Mouse (Mus musculus): ENCODE data around the gene Med28. TPM values are rescaled to one million over a fixed set of nuclear protein-coding genes. Genes with fewer than 3 reads are reported as not detected.

The Med28 gene
- total and polyA plus RNA-seq, 2 experiments from 2014 or later = 78.3 to 136 TPM

DNA sequence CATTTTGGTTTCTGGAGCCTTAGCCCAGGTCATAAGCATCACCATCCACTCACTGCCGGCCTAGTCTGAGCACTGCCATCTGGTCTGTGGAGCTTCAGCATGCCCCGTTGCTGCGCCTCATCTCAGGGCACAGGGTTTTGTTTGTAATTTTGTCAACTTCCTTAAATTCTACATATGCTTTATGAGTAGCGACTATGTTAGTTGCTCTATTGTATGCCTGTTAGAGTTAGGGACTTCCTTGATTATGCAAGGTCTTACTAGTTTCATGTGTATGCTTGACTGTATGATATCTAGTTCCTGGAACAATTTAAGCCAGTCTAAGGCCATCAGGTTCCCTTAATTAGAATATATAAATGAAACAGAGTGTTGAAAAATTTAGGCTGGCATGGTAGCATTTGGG is 6.3 kb downstream of the Med28 start:
- peaks cover 1% of the 10 kb centered on the region; the same call in 1 of the 2 replicates for H3K4me1 ChIP-seq (ENCODE audit: control insufficient read depth, insufficient read depth)
- TF ChIP-seq EP300 (IDR thresholded peaks at IDR 0.05; ENCODE audit: low read depth) = no peak
- 88% methylated on average over 4 of the region's 4 CpGs for WGBS
- H3K4me2 ChIP-seq (ENCODE audit: low read depth, low read length) = no peak overlapping the region
- DNase-seq (ENCODE audit: low spot score) (no peak), ATAC-seq (ENCODE audit: insufficient read depth, low read depth) (no peak)
- no peak overlapping the region for H3K4me3 ChIP-seq (ENCODE audit: low read depth, low read length)
- peaks cover 60% of the 10 kb centered on the region for H3K36me3 ChIP-seq (replicated peaks; ENCODE audit: control insufficient read depth, insufficient read depth, low read length)
- no peaks in the 10 kb centered on the region for H3K27me3 ChIP-seq (ENCODE audit: control insufficient read depth, insufficient read depth, low read length)
- H3K9me3 ChIP-seq (replicated peaks; ENCODE audit: control insufficient read depth, low read length) = no peaks in the 10 kb centered on the region
- no peak overlapping the region for H3K27ac ChIP-seq (ENCODE audit: low read depth)
- H3K9ac ChIP-seq (replicated peaks; ENCODE audit: low read depth, low read length) = no peak overlapping the region

- peak; percentile 8 for DNase-seq (ENCODE audit: low spot score)
Measured at GRCm38 (mm10) chr5:45529696-45530095, 9.7 kb downstream of the Med28 start.

DNA sequence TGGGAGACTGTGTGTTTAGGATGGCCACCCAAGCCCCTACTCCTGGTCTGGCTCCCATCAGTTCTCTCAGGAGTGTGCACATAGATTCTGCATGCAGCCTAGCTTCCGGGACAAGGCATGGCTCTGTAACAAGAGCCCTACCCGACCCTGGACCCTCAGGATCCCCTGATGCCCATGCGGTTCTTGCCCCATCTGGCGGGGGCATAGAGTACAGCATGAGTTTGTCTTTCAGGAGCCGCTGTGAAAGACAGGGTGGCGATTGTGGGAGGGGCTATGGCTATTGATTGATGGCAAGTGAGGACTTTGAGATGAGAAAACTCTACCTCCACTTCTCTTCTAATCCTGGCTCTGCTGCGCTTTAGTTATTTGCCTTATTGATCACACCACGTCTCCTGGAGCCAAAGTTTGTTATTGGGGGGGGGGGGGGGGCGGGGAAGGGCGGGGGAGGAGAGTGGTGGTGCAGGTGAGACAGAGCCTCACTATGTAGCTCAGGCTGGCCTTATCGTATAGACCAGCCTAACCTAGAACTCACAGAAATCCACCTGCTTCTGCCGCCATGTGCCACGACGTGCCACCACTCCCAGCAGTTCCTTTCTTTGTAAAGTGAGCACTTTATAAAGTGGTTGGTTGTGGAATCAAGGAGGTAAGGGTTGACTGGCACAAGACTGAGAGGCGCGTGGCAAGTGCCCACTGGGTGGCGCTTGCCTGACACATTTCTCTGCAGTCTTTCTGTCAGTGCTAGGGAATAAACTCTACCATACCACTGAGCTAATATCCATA is 14.5 kb downstream of the Med28 start:
- Histone ChIP-seq H3K27me3 (ENCODE audit: control insufficient read depth, insufficient read depth, low read length) (no peaks in the 10 kb centered on the region), H3K4me1 (ENCODE audit: control insufficient read depth, insufficient read depth) (no peaks in the 10 kb centered on the region), H3K27ac (ENCODE audit: low read depth) (no peak overlapping the region), H3K36me3 (replicated peaks; ENCODE audit: control insufficient read depth, insufficient read depth, low read length) (peaks cover 4% of the 10 kb centered on the region; the same call in 1 of the 2 replicates), H3K4me2 (ENCODE audit: low read depth, low read length) (no peak overlapping the region), H3K9ac (replicated peaks; ENCODE audit: low read depth, low read length) (no peak overlapping the region), H3K4me3 (ENCODE audit: low read depth, low read length) (no peak overlapping the region), H3K9me3 (replicated peaks; ENCODE audit: control insufficient read depth, low read length) (no peaks in the 10 kb centered on the region)
- DNase-seq (ENCODE audit: low spot score) (peak; percentile 8), ATAC-seq (ENCODE audit: insufficient read depth, low read depth) (no peak)
- TF ChIP-seq EP300 (IDR thresholded peaks at IDR 0.05; ENCODE audit: low read depth) (no peak), CTCF (IDR thresholded peaks at IDR 0.05; ENCODE audit: low read depth) (peak; percentile 50)
- WGBS = 7% methylated on average over 16 of the region's 17 CpGs

More at GRCm38 (mm10) chr5:45529696-45530095, 9.7 kb downstream of the Med28 start:
- 79% methylated on average over 3 of the region's 3 CpGs for WGBS
- TF ChIP-seq EP300 (IDR thresholded peaks at IDR 0.05; ENCODE audit: low read depth) = no peak
- TF ChIP-seq CTCF (IDR thresholded peaks at IDR 0.05; ENCODE audit: low read depth) = no peak
- Histone ChIP-seq H3K4me1 (ENCODE audit: control insufficient read depth, insufficient read depth) (no peaks in the 10 kb centered on the region), H3K9me3 (replicated peaks; ENCODE audit: control insufficient read depth, low read length) (no peaks in the 10 kb centered on the region), H3K4me2 (ENCODE audit: low read depth, low read length) (no peak overlapping the region), H3K27ac (ENCODE audit: low read depth) (no peak overlapping the region), H3K4me3 (ENCODE audit: low read depth, low read length) (no peak overlapping the region), H3K9ac (replicated peaks; ENCODE audit: low read depth, low read length) (no peak overlapping the region), H3K27me3 (ENCODE audit: control insufficient read depth, insufficient read depth, low read length) (no peaks in the 10 kb centered on the region), H3K36me3 (replicated peaks; ENCODE audit: control insufficient read depth, insufficient read depth, low read length) (peaks cover 49% of the 10 kb centered on the region)
- no peak for ATAC-seq (ENCODE audit: insufficient read depth, low read depth)

GRCm38 (mm10) chr5:45535177-45535576 is 15.1 kb downstream of the Med28 start:
- DNase-seq (ENCODE audit: low spot score) (no peak), ATAC-seq (ENCODE audit: insufficient read depth, low read depth) (no peak)
- Histone ChIP-seq H3K4me3 (ENCODE audit: low read depth, low read length) (no peak overlapping the region), H3K9me3 (replicated peaks; ENCODE audit: control insufficient read depth, low read length) (no peaks in the 10 kb centered on the region), H3K4me2 (ENCODE audit: low read depth, low read length) (no peak overlapping the region), H3K4me1 (ENCODE audit: control insufficient read depth, insufficient read depth) (no peaks in the 10 kb centered on the region), H3K27me3 (ENCODE audit: control insufficient read depth, insufficient read depth, low read length) (no peaks in the 10 kb centered on the region), H3K36me3 (replicated peaks; ENCODE audit: control insufficient read depth, insufficient read depth, low read length) (no peaks in the 10 kb centered on the region; the same call in 1 of the 2 replicates), H3K9ac (replicated peaks; ENCODE audit: low read depth, low read length) (no peak overlapping the region), H3K27ac (ENCODE audit: low read depth) (no peak overlapping the region)
- TF ChIP-seq EP300 (IDR thresholded peaks at IDR 0.05; ENCODE audit: low read depth) = no peak
- no peak for TF ChIP-seq CTCF (IDR thresholded peaks at IDR 0.05; ENCODE audit: low read depth)
- WGBS = 62% methylated on average over 4 of the region's 4 CpGs

- no peak for TF ChIP-seq CTCF (IDR thresholded peaks at IDR 0.05; ENCODE audit: low read depth)
- no peak for TF ChIP-seq EP300 (IDR thresholded peaks at IDR 0.05; ENCODE audit: low read depth)
- Histone ChIP-seq H3K4me2 (ENCODE audit: low read depth, low read length) (no peak overlapping the region), H3K27me3 (ENCODE audit: control insufficient read depth, insufficient read depth, low read length) (no peaks in the 10 kb centered on the region), H3K36me3 (replicated peaks; ENCODE audit: control insufficient read depth, insufficient read depth, low read length) (no peaks in the 10 kb centered on the region), H3K9ac (replicated peaks; ENCODE audit: low read depth, low read length) (no peak overlapping the region), H3K9me3 (replicated peaks; ENCODE audit: control insufficient read depth, low read length) (no peaks in the 10 kb centered on the region), H3K4me3 (ENCODE audit: low read depth, low read length) (no peak overlapping the region), H3K27ac (ENCODE audit: low read depth) (no peak overlapping the region), H3K4me1 (ENCODE audit: control insufficient read depth, insufficient read depth) (no peaks in the 10 kb centered on the region)
- WGBS = 48% methylated on average over 10 of the region's 10 CpGs
- ATAC-seq (ENCODE audit: insufficient read depth, low read depth) (no peak), DNase-seq (ENCODE audit: low spot score) (no peak)
Measured at GRCm38 (mm10) chr5:45539502-45539901, 19.5 kb downstream of the Med28 start.

DNA sequence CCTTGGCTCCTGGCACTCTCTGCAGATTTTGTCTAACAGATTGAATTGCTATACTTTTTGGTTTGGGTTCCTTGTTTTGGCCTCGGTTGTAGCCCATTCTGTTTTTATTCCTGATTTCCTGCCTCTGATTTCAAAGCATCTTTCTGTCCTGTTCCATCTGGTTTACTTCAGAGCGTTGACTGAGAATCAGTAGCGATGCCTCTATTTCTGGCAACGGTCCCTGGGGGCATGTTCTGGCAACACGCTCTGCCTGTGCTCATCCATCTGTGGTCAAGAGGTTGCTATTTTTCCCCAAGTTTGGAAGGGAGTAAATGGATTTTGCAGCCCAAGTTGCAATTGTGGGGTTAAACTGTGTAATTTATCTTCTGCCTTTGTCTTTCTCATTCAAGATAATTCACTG is 23.3 kb downstream of the Med28 start:
- Histone ChIP-seq H3K4me2 (ENCODE audit: low read depth, low read length) (no peak overlapping the region), H3K27me3 (ENCODE audit: control insufficient read depth, insufficient read depth, low read length) (no peaks in the 10 kb centered on the region), H3K36me3 (replicated peaks; ENCODE audit: control insufficient read depth, insufficient read depth, low read length) (no peaks in the 10 kb centered on the region), H3K4me1 (ENCODE audit: control insufficient read depth, insufficient read depth) (no peaks in the 10 kb centered on the region), H3K27ac (ENCODE audit: low read depth) (no peak overlapping the region), H3K4me3 (ENCODE audit: low read depth, low read length) (no peak overlapping the region), H3K9ac (replicated peaks; ENCODE audit: low read depth, low read length) (no peak overlapping the region), H3K9me3 (replicated peaks; ENCODE audit: control insufficient read depth, low read length) (no peaks in the 10 kb centered on the region)
- DNase-seq (ENCODE audit: low spot score) (no peak), ATAC-seq (ENCODE audit: insufficient read depth, low read depth) (no peak)
- 33% methylated on average over 5 of the region's 5 CpGs for WGBS
- TF ChIP-seq EP300 (IDR thresholded peaks at IDR 0.05; ENCODE audit: low read depth) (no peak), CTCF (IDR thresholded peaks at IDR 0.05; ENCODE audit: low read depth) (no peak)
